Mouse (Mus musculus) hindbrain, postnatal 0 days (tissue): ENCODE data around the gene Tmem170. TPM values are rescaled to one million over a fixed set of nuclear protein-coding genes. Genes with fewer than 3 reads are reported as not detected.

ENCODE experiments used
- ATAC-seq: fragments of 200-750 bp; cut with Nextera tagmentation; 2 replicates; pipeline ENCODE4 v1.8.0; 2017; ENCODE audit warnings: mild to moderate bottlenecking, moderate TSS enrichment, moderate library complexity
- DNase-seq: peaks from one replicate; pipeline ENCODE4 v3.0.0-alpha.2; 2015; ENCODE audit warnings: low spot score
- H3K27ac ChIP-seq: fragments of 300-500 bp; sonication (generic); 2 replicates; pipeline ENCODE4 v1.5.1; 2014; ENCODE audit warnings: mild to moderate bottlenecking
- H3K27me3 ChIP-seq: fragments of 300-500 bp; sonication (generic); 2 replicates; pipeline ENCODE4 v1.6.1; 2014; ENCODE audit warnings: low read length, mixed read lengths; ENCODE audit not compliant: insufficient read depth
- H3K36me3 ChIP-seq: fragments of 300-500 bp; sonication (generic); 2 replicates; pipeline ENCODE4 v1.6.1; 2014; ENCODE audit warnings: low read length, mixed read lengths; ENCODE audit not compliant: insufficient read depth
- H3K4me1 ChIP-seq: fragments of 300-500 bp; sonication (generic); 2 replicates; pipeline ENCODE4 v1.6.1; 2014; ENCODE audit warnings: antibody characterized with exemption, low read length, mixed read lengths; ENCODE audit not compliant: insufficient read depth
- H3K4me2 ChIP-seq: fragments of 300-500 bp; sonication (generic); 2 replicates; pipeline ENCODE4 v1.6.1; 2014; ENCODE audit warnings: low read depth, mild to moderate bottlenecking, low read length, moderate library complexity, mixed read lengths
- H3K4me3 ChIP-seq: fragments of 300-500 bp; sonication (generic); 2 replicates; pipeline ENCODE4 v1.5.1; 2014; ENCODE audit warnings: low read length
- H3K9ac ChIP-seq: fragments of 300-500 bp; sonication (generic); replicated peaks from 2 replicates; pipeline ENCODE4 v1.6.1; 2014; ENCODE audit warnings: mild to moderate bottlenecking, low read length, moderate library complexity, mixed read lengths
- H3K9me3 ChIP-seq: fragments of 300-500 bp; sonication (generic); 2 replicates; pipeline ENCODE4 v1.6.1; 2016; ENCODE audit warnings: low read length, mixed read lengths
- CTCF ChIP-seq: IDR thresholded peaks from 2 replicates; pipeline ENCODE4 v1.5.1; 2016; ENCODE audit warnings: antibody characterized with exemption, control low read depth, low read depth
- WGBS: fragments of 180-500 bp; shearing (Covaris S2); extraction: QIAGEN DNeasy Blood & Tissue Kit; methylation state at CpG from one replicate; pipeline ENCODE4 v1.1.7; 2014; 5-methylcytosine and 5-hydroxymethylcytosine counted together
- polyA plus RNA-seq: library from polyadenylated mRNA; unstranded; fragments of >200 nt; fragmentation: Nextera tagmentation; extraction: Ambion mirVana; gene quantifications from 2 replicates; pipeline ENCODE4 v1.2.1, GENCODE M21; 2015
- total RNA-seq: library from RNA; depleted of rRNA; stranded (reverse); fragments of >200 nt; gene quantifications from 2 replicates; pipeline ENCODE4 v1.2.3, GENCODE M21; 2014; rRNA removed

Tmem170 gene
- total and polyA plus RNA-seq, 2 experiments from 2014 or later = 2.3 to 3.2 TPM

- Histone ChIP-seq H3K4me1 (no peaks in the 10 kb centered on the region), H3K27me3 (no peaks in the 10 kb centered on the region), H3K36me3 (peaks cover 5% of the 10 kb centered on the region; the same call in 1 of the 2 replicates), H3K9ac (no peak overlapping the region), H3K4me2 (no peak overlapping the region), H3K27ac (no peak overlapping the region), H3K4me3 (no peak overlapping the region), H3K9me3 (no peaks in the 10 kb centered on the region)
- 91% methylated on average over 10 of the region's 10 CpGs for WGBS
- TF ChIP-seq CTCF = no peak
- ATAC-seq (no peak), DNase-seq (no peak)
Measured at GRCm38 (mm10) chr8:111821199-111821598, 55.4 kb downstream of the Tmem170 start.

DNA sequence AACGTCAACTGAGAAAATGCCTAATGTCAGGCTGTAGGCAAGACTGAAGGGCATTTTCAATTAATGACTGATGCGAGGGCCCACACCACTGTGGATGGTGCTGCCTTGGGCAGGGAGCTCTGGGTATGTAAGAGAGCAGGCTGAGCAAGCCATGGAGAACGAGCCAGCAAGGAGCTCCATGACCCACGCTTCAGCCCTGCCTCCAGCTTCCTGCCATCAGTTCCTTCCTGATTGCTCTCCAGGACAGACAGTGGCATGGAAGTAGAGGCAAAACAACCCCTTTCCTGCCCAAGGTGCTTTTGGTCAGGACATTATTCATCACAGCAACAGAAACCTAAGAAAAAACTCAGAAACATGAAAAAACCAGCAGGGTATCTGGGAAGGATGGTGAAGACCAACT is 55.9 kb downstream of the Tmem170 start:
- H3K9me3 ChIP-seq = no peaks in the 10 kb centered on the region
- no peak overlapping the region for H3K9ac ChIP-seq
- no peaks in the 10 kb centered on the region for H3K4me1 ChIP-seq
- ATAC-seq (no peak), DNase-seq (no peak)
- no peak overlapping the region for H3K4me2 ChIP-seq
- no peak for TF ChIP-seq CTCF
- WGBS = 87% methylated on average over 4 of the region's 4 CpGs
- H3K27ac ChIP-seq = no peak overlapping the region
- H3K27me3 ChIP-seq = no peaks in the 10 kb centered on the region
- no peak overlapping the region for H3K4me3 ChIP-seq
- peaks cover 7% of the 10 kb centered on the region; the same call in 1 of the 2 replicates for H3K36me3 ChIP-seq

- 61% methylated on average over 12 of the region's 12 CpGs for WGBS
- Histone ChIP-seq H3K27ac (no peak overlapping the region), H3K36me3 (peaks cover 8% of the 10 kb centered on the region; the same call in 1 of the 2 replicates), H3K4me2 (no peak overlapping the region), H3K4me3 (no peak overlapping the region), H3K27me3 (no peaks in the 10 kb centered on the region), H3K9me3 (no peaks in the 10 kb centered on the region), H3K9ac (no peak overlapping the region), H3K4me1 (no peaks in the 10 kb centered on the region)
- no peak for TF ChIP-seq CTCF
- ATAC-seq = no peak
- DNase-seq = no peak
Measured at GRCm38 (mm10) chr8:111820018-111820417, 56.5 kb downstream of the Tmem170 start.

GRCm38 (mm10) chr8:111818556-111818955 is 58.0 kb downstream of the Tmem170 start:
- Histone ChIP-seq H3K4me1 (no peaks in the 10 kb centered on the region), H3K9ac (no peak overlapping the region), H3K27ac (no peak overlapping the region), H3K36me3 (peaks cover 8% of the 10 kb centered on the region; the same call in 1 of the 2 replicates), H3K27me3 (no peaks in the 10 kb centered on the region), H3K9me3 (no peaks in the 10 kb centered on the region), H3K4me2 (no peak overlapping the region), H3K4me3 (no peak overlapping the region)
- DNase-seq (no peak), ATAC-seq (no peak)
- TF ChIP-seq CTCF = no peak
- WGBS = 98% methylated on average over 3 of the region's 3 CpGs

DNA sequence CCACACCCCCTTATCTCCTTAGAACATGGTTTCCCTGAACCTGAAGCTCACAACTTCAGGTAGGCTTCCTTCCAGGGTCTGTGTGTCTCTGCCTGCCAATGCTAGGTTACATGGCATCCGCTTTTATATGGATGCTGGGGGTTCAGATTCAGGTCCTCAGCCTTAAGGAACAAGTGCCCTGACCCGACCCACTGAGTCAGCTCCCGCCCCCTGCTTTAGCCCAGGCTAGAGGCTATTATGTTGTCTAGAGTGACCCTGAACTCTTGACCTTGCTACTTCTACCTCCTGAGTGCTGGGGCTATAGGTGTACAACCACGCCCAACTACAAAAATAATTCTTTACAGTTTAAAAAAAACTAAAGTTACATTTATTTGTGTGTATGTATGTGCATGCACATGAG is 61.5 kb downstream of the Tmem170 start:
- Histone ChIP-seq H3K9ac (no peak overlapping the region), H3K4me3 (no peak overlapping the region), H3K4me1 (no peaks in the 10 kb centered on the region), H3K9me3 (no peaks in the 10 kb centered on the region), H3K36me3 (peaks cover 6% of the 10 kb centered on the region; the same call in 1 of the 2 replicates), H3K27ac (no peak overlapping the region), H3K27me3 (no peaks in the 10 kb centered on the region), H3K4me2 (no peak overlapping the region)
- no peak for TF ChIP-seq CTCF
- DNase-seq = no peak
- 84% methylated on average over 4 of the region's 4 CpGs for WGBS
- no peak for ATAC-seq

- no peak for TF ChIP-seq CTCF
Measured at GRCm38 (mm10) chr8:111813818-111814217, 62.7 kb downstream of the Tmem170 start.

More at GRCm38 (mm10) chr8:111813818-111814217, 62.7 kb downstream of the Tmem170 start:
- H3K27ac ChIP-seq = no peak overlapping the region
- H3K4me3 ChIP-seq = no peak overlapping the region
- DNase-seq = no peak
- H3K36me3 ChIP-seq = peaks cover 4% of the 10 kb centered on the region; the same call in 1 of the 2 replicates
- ATAC-seq = no peak
- no peaks in the 10 kb centered on the region for H3K4me1 ChIP-seq
- H3K9ac ChIP-seq = no peak overlapping the region
- H3K9me3 ChIP-seq = no peaks in the 10 kb centered on the region
- no peaks in the 10 kb centered on the region for H3K27me3 ChIP-seq
- WGBS = 96% methylated on average over 9 of the region's 9 CpGs
- no peak overlapping the region for H3K4me2 ChIP-seq

Other genes with a start within 250 kb of the Tmem170 start
- 2.9 and 3.6 TPM in 2 replicates for gene Ldhd, start 246.4 kb downstream of the Tmem170 start, total RNA-seq
- 2.2 and 2.8 TPM in 2 replicates for gene Ldhd, start 246.4 kb downstream of the Tmem170 start, polyA plus RNA-seq
- gene Zfp1, start 233.3 kb downstream of the Tmem170 start, total RNA-seq = 15.0 and 15.5 TPM in 2 replicates
- gene Zfp1, start 233.3 kb downstream of the Tmem170 start, polyA plus RNA-seq = 21.0 and 21.2 TPM in 2 replicates
- gene Ctrb1, start 185.7 kb downstream of the Tmem170 start, total RNA-seq = not detected in 2 replicates
- not detected in 2 replicates for gene Ctrb1, start 185.7 kb downstream of the Tmem170 start, polyA plus RNA-seq
- gene Bcar1, start 132.9 kb downstream of the Tmem170 start, total RNA-seq = 93.6 and 100 TPM in 2 replicates
- gene Bcar1, start 132.9 kb downstream of the Tmem170 start, polyA plus RNA-seq = 42.6 and 48.8 TPM in 2 replicates
- 24.9 and 26.5 TPM in 2 replicates for gene Cfdp1, start 22.5 kb downstream of the Tmem170 start, total RNA-seq
- gene Cfdp1, start 22.5 kb downstream of the Tmem170 start, polyA plus RNA-seq = 170 and 180 TPM in 2 replicates
- 2.4 and 4.2 TPM in 2 replicates for gene Chst5, start 33.7 kb upstream of the Tmem170 start, total RNA-seq
- 3.2 and 3.8 TPM in 2 replicates for gene Chst5, start 33.7 kb upstream of the Tmem170 start, polyA plus RNA-seq
- 15.5 and 16.7 TPM in 2 replicates for gene Tmem231, start 57.1 kb upstream of the Tmem170 start, total RNA-seq
- 14.4 and 14.6 TPM in 2 replicates for gene Tmem231, start 57.1 kb upstream of the Tmem170 start, polyA plus RNA-seq
- gene Gabarapl2, start 64.0 kb upstream of the Tmem170 start, total RNA-seq = 86.2 and 99.4 TPM in 2 replicates
- gene Gabarapl2, start 64.0 kb upstream of the Tmem170 start, polyA plus RNA-seq = 461 and 465 TPM in 2 replicates
- 3.8 and 4.5 TPM in 2 replicates for gene Adat1, start 115.6 kb upstream of the Tmem170 start, total RNA-seq
- gene Adat1, start 115.6 kb upstream of the Tmem170 start, polyA plus RNA-seq = 4.7 and 4.9 TPM in 2 replicates
- gene Kars, start 134.6 kb upstream of the Tmem170 start, total RNA-seq = 106 and 107 TPM in 2 replicates
- 158 and 162 TPM in 2 replicates for gene Kars, start 134.6 kb upstream of the Tmem170 start, polyA plus RNA-seq
- gene Terf2ip, start 134.6 kb upstream of the Tmem170 start, total RNA-seq = 48.8 and 51.1 TPM in 2 replicates
- 56.0 and 60.8 TPM in 2 replicates for gene Terf2ip, start 134.6 kb upstream of the Tmem170 start, polyA plus RNA-seq
- gene Gm6793, start 138.3 kb upstream of the Tmem170 start, total RNA-seq = not detected in 2 replicates
- 0.70 and 0.91 TPM in 2 replicates for gene Gm6793, start 138.3 kb upstream of the Tmem170 start, polyA plus RNA-seq